Mouse (Mus musculus): Measurements from ENCODE around the gene Tssk1.

- no peak for TF ChIP-seq ZKSCAN1 (IDR thresholded peaks at IDR 0.05; ENCODE audit: low read depth, low read length)
- peak; percentile 82 to 91; a peak in 3 of 4 replicates for TF ChIP-seq POLR2A (IDR thresholded peaks at IDR 0.05; ENCODE audit: control insufficient read depth in 1 of 2, insufficient read depth in 1 of 2, low read depth in 1 of 2, low read length in 2 of 2, poor library complexity in 1 of 2)
- no peak for TF ChIP-seq MEF2A (IDR thresholded peaks at IDR 0.05; ENCODE audit: extremely low read depth, insufficient replicate concordance, low read depth, low read length, poor library complexity, severe bottlenecking)
These were observed 2.5 kb upstream of the Tssk1 start, which contains the start of gene Gm20518 for GRCm38 (mm10) chr16:17891567-17891959.

Data from MEL (cell line).